Mouse (Mus musculus) forebrain, embryonic 16.5 days (tissue): ENCODE results near the gene Rbfox1. TPM values are rescaled to one million over a fixed set of nuclear protein-coding genes. Genes with fewer than 3 reads are reported as not detected.

ENCODE experiments used
- ATAC-seq: fragments of 200-750 bp; cut with Nextera tagmentation; 2 replicates; pipeline ENCODE4 v1.8.0; 2017; ENCODE audit warnings: mild to moderate bottlenecking, moderate library complexity
- H3K27ac ChIP-seq: fragments of 300-500 bp; sonication (generic); 2 replicates; pipeline ENCODE4 v1.5.1; 2014; ENCODE audit warnings: low read length, control low read depth
- H3K27me3 ChIP-seq: fragments of 300-500 bp; sonication (generic); replicated peaks from 2 replicates; pipeline ENCODE4 v1.6.1; 2014; ENCODE audit warnings: low read length; ENCODE audit not compliant: control insufficient read depth, insufficient read depth
- H3K36me3 ChIP-seq: fragments of 300-500 bp; sonication (generic); 2 replicates; pipeline ENCODE4 v1.6.1; 2014; ENCODE audit not compliant: control insufficient read depth, insufficient read depth
- H3K4me1 ChIP-seq: fragments of 300-500 bp; sonication (generic); replicated peaks from 2 replicates; pipeline ENCODE4 v1.6.1; 2014; ENCODE audit warnings: low read length; ENCODE audit not compliant: control insufficient read depth, insufficient read depth
- H3K4me2 ChIP-seq: fragments of 300-500 bp; sonication (generic); 2 replicates; pipeline ENCODE4 v1.6.1; 2014; ENCODE audit warnings: mild to moderate bottlenecking, low read length, control low read depth
- H3K4me3 ChIP-seq: fragments of 300-500 bp; sonication (generic); replicated peaks from 2 replicates; pipeline ENCODE4 v1.5.1; 2014; ENCODE audit warnings: mild to moderate bottlenecking, low read length, control low read depth
- H3K9ac ChIP-seq: fragments of 300-500 bp; sonication (generic); replicated peaks from 2 replicates; pipeline ENCODE4 v1.6.1; 2014; ENCODE audit warnings: low read depth, low read length, control low read depth
- H3K9me3 ChIP-seq: fragments of 300-500 bp; sonication (generic); 2 replicates; pipeline ENCODE4 v1.6.1; 2016; ENCODE audit warnings: low read length; ENCODE audit not compliant: control insufficient read depth
- WGBS: fragments of 180-500 bp; shearing (Covaris S2); extraction: QIAGEN DNeasy Blood & Tissue Kit; methylation state at CpG from one replicate; pipeline ENCODE4 v1.1.7; 2014; 5-methylcytosine and 5-hydroxymethylcytosine counted together
- polyA plus RNA-seq: library from polyadenylated mRNA; unstranded; fragments of >200 nt; fragmentation: Nextera tagmentation; extraction: Ambion mirVana; gene quantifications from 2 replicates; pipeline ENCODE4 v1.2.1, GENCODE M21; 2015

Gene Rbfox1
- polyA plus RNA-seq, 1 experiment from 2014 or later: 210 TPM

DNA sequence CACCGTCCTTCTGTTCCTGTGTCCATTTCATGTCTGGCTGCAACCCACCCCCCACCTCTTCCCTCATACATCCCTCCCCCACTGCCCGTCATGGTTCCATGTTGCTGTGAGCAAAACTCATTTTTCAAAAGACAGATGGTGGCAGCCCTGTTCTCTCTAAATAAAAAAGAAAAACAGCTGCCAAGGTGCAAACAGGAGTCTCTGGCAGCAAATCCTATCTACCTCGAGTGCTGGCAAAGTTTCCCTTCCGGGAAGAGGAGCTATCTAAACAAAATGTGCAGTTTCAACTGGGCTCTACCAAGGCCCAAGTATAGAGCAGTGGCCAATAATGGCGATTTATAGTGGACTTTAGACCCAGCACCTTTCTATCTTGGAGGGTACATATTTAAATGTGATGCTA lies 899.0 kb downstream of the Rbfox1 start:
- no peaks in the 10 kb centered on the region for H3K9me3 ChIP-seq
- H3K4me2 ChIP-seq: no peak overlapping the region
- H3K27me3 ChIP-seq: no peaks in the 10 kb centered on the region
- no peak for ATAC-seq
- no peak overlapping the region for H3K27ac ChIP-seq
- 63% methylated on average over 5 of the region's 5 CpGs for WGBS
- H3K36me3 ChIP-seq: no peaks in the 10 kb centered on the region
- H3K9ac ChIP-seq: no peak overlapping the region
- H3K4me3 ChIP-seq: no peak overlapping the region
- peaks cover 5% of the 10 kb centered on the region; the same call in 1 of the 2 replicates for H3K4me1 ChIP-seq

DNA sequence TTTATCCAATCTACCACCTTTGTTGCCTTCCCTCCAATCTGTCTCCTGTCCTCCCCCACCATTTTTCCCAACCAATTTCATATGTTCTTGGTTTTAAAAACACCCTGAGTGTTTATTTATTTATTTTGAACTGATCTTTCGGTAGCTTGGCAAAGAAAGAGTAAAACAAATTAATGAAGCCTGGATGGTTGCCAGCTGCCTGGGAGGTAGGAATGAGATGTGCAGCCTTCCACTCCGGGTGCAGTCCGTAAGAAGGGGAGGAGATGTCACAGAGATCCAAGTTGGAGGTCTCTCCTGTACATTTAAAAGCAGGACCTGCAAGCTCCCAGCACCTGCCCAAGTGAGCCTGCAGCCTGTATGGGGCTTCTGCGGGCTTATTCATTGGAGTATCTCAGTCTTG lies 899.9 kb downstream of the Rbfox1 start:
- no peaks in the 10 kb centered on the region for H3K36me3 ChIP-seq
- 28% methylated on average over 4 of the region's 4 CpGs for WGBS
- ATAC-seq: no peak

DNA sequence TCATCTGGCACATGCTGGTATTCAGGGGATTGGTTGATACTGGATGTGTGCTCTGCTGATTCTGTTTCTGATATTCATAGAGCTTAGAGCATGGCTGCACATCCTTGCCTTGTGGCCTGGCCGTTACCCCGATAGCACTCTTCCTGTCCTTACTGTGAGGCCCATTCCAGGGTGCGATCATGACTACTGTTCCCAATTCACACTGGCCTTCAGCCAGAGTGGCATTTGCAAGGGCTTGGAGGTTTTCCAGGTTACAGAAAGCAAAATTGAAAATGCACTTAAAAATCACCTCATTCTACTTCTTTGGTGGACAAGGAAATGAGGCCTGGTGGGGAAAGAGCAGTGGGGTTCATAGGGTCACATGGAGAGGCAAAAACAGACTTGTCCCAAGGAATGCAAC lies 906.1 kb downstream of the Rbfox1 start:
- ATAC-seq: no peak
- Histone ChIP-seq H3K27ac (no peak overlapping the region), H3K36me3 (no peaks in the 10 kb centered on the region), H3K4me2 (no peak overlapping the region), H3K27me3 (no peaks in the 10 kb centered on the region), H3K9me3 (no peaks in the 10 kb centered on the region), H3K9ac (no peak overlapping the region), H3K4me3 (no peak overlapping the region), H3K4me1 (peaks cover 3% of the 10 kb centered on the region; the same call in 1 of the 2 replicates)
- 47% methylated on average over 3 of the region's 3 CpGs for WGBS

More for the DNA sequence above, 899.9 kb downstream of the Rbfox1 start:
- Histone ChIP-seq H3K27me3 (no peaks in the 10 kb centered on the region), H3K4me2 (no peak overlapping the region), H3K9ac (no peak overlapping the region), H3K4me3 (no peak overlapping the region), H3K27ac (no peak overlapping the region), H3K4me1 (peaks cover 5% of the 10 kb centered on the region; the same call in 1 of the 2 replicates), H3K9me3 (no peaks in the 10 kb centered on the region)

DNA sequence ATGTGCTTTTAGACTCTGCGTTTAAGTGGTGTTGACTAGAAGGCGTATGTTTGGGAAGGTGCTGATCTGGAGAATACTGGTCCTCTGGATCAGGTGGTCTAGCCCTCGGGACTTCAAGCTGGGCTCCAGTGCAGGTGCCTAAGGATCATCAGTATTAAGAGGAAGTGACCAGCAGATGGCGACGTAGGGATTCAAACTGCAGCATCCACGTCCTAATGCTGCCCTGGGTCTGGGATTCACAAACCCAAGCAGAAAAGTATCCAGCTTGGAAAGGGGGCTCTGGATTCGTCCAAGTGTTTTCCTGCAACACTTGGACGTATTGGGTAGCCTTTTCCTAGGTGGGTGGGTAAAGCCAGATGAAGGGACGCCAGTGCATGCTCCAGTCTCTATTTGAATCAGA lies 906.5 kb downstream of the Rbfox1 start:
- 12% methylated on average over 9 of the region's 9 CpGs for WGBS
- Histone ChIP-seq H3K4me3 (no peak overlapping the region), H3K4me1 (peaks cover 3% of the 10 kb centered on the region; the same call in 1 of the 2 replicates), H3K27ac (no peak overlapping the region), H3K9me3 (no peaks in the 10 kb centered on the region), H3K9ac (no peak overlapping the region), H3K4me2 (no peak overlapping the region), H3K36me3 (no peaks in the 10 kb centered on the region), H3K27me3 (no peaks in the 10 kb centered on the region)
- ATAC-seq: peak; percentile 68; the same call in 1 of the 2 replicates

DNA sequence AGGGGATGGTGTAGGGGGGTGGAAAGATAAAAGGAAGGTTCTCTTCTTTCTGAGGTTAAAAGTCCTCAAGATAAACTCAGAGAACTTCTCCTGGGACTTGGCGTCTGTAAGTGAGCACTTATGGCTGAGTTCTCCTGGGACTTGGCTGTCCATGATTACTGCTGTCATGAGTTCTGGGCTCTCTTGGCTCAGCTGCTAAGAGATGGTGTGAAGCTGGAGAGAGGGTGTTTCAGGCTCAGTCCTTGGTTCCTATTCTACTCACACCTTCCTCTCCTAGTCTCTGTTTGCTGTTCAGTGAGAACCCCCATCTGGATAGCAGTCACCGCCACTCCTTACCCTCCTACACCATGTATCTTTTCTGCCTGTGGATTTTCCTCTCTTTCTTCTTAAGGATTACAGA lies 921.1 kb downstream of the Rbfox1 start:
- 93% methylated on average over 2 of the region's 2 CpGs for whole genome bisulfite sequencing
- H3K27ac ChIP-seq: no peak overlapping the region
- H3K36me3 ChIP-seq: no peaks in the 10 kb centered on the region
- no peaks in the 10 kb centered on the region for H3K27me3 ChIP-seq
- no peak overlapping the region for H3K9ac ChIP-seq
- no peaks in the 10 kb centered on the region for H3K9me3 ChIP-seq
- H3K4me3 ChIP-seq: no peak overlapping the region
- H3K4me1 ChIP-seq: peaks cover 2% of the 10 kb centered on the region; the same call in 1 of the 2 replicates
- no peak for ATAC-seq
- H3K4me2 ChIP-seq: no peak overlapping the region

DNA sequence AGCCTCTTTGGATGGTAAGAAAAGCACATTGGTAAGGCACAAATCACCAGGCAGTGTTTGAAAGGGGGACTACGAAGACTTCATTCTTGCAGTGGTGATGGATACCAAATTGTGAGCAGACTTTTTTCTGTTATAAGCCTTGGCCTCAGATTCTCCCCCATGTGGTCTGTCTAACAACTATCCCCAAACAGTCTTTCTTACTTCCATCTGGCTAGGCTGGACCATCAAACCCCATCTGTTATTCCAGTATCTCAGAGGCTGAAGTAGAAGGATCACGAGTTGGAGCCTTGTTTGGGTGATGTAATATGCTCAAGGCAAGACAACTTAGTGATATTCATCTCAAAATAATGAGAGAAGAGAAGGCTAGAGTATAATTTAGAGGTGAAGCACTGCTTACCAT lies 922.7 kb downstream of the Rbfox1 start:
- H3K4me2 ChIP-seq: no peak overlapping the region
- ATAC-seq: 0 out of 2 replicates have a peak, but pooled peaks have one; percentile 65
- H3K4me3 ChIP-seq: no peak overlapping the region
- H3K9ac ChIP-seq: no peak overlapping the region
- H3K27ac ChIP-seq: no peak overlapping the region; the same call in 1 of the 2 replicates
- H3K27me3 ChIP-seq: no peaks in the 10 kb centered on the region
- no peaks in the 10 kb centered on the region for H3K9me3 ChIP-seq
- H3K36me3 ChIP-seq: no peaks in the 10 kb centered on the region
- H3K4me1 ChIP-seq: peaks cover 2% of the 10 kb centered on the region
- WGBS: 39% methylated on average over 2 of the region's 2 CpGs

DNA sequence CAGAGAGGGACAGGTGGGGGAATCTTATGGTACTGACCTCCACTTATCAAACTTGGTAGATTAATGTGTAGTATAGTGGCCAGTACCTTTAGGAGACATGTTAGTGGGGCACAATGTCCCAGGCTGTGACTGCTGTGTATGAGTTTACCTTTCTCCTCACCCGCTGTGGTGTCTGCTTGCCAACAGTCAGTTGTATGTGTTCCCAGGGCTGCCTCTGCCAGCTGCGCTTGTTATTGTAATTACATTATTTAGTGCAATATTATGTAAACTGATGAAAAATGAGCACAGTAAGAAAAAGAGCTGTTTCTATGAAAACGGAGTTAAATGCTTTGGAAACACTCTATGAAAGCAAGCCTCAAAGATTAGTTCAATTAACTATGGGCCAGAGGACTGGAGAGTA lies 928.7 kb downstream of the Rbfox1 start:
- H3K36me3 ChIP-seq: no peaks in the 10 kb centered on the region
- no peaks in the 10 kb centered on the region for H3K9me3 ChIP-seq
- no peak overlapping the region for H3K4me2 ChIP-seq
- H3K4me1 ChIP-seq: peaks cover 12% of the 10 kb centered on the region
- no peaks in the 10 kb centered on the region for H3K27me3 ChIP-seq
- 51% methylated on average over 3 of the region's 3 CpGs for WGBS
- ATAC-seq: 0 out of 2 replicates have a peak, but pooled peaks have one; percentile 28
- no peak overlapping the region for H3K4me3 ChIP-seq
- no peak overlapping the region for H3K9ac ChIP-seq
- no peak overlapping the region for H3K27ac ChIP-seq

DNA sequence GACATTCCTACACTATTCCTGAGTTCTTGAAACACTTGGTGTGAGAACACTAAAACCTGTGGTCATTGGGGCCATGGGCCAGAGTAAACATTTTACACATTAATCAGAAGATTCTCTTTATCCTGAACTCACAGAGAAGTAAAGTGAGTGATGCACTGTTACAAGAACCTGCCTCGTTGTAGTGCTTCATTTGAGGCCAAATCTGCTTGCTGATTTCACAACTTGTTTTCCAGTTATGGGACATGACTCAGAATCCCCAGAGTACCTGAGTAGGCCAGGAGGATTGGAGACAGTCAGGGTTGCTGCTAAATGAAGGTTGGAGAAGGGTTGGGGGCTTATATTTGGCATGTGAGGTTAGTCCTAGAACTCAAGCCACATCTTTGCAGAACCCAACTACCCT lies 936.6 kb downstream of the Rbfox1 start:
- Histone ChIP-seq H3K4me1 (no peaks in the 10 kb centered on the region), H3K9ac (no peak overlapping the region), H3K36me3 (no peaks in the 10 kb centered on the region), H3K9me3 (no peaks in the 10 kb centered on the region), H3K4me2 (no peak overlapping the region), H3K27me3 (no peaks in the 10 kb centered on the region), H3K4me3 (no peak overlapping the region), H3K27ac (no peak overlapping the region)
- WGBS: 79% methylated on average over 1 of the region's 1 CpGs
- ATAC-seq: no peak

DNA sequence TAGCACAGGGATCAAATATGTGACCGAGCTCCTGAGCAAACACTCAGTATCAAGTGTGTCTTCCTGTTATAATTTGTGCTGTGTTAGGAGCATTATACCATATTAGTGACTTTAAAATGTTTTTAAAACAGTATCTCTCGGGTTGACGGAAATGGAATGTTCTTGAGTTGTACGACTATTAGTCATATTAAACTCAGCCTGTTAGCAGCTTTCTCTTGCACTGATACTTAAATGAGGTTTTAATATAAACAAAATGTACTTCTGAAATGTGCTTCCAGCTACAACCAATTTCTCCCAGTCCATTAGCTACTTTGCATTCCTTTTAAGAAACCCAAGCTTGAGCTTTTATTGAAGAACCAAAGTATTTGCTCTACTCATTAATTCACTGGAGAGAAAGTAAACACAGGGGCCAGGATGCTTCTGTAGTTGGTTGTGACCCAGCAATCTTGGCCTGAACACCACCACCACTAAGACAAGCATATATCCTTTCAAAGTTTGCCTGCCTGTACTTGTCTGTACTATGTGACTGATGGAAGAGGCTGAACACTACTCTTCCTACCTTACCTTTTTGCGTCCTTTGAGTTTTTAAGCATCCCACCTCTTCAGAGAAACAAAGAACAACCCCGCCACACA lies 944.9 kb downstream of the Rbfox1 start:
- no peak overlapping the region for H3K4me2 ChIP-seq
- no peak for ATAC-seq
- no peaks in the 10 kb centered on the region for H3K36me3 ChIP-seq
- WGBS: 85% methylated on average over 6 of the region's 6 CpGs
- H3K9ac ChIP-seq: no peak overlapping the region
- H3K27me3 ChIP-seq: no peaks in the 10 kb centered on the region
- H3K27ac ChIP-seq: no peak overlapping the region
- H3K9me3 ChIP-seq: no peaks in the 10 kb centered on the region
- H3K4me1 ChIP-seq: no peaks in the 10 kb centered on the region
- no peak overlapping the region for H3K4me3 ChIP-seq

DNA sequence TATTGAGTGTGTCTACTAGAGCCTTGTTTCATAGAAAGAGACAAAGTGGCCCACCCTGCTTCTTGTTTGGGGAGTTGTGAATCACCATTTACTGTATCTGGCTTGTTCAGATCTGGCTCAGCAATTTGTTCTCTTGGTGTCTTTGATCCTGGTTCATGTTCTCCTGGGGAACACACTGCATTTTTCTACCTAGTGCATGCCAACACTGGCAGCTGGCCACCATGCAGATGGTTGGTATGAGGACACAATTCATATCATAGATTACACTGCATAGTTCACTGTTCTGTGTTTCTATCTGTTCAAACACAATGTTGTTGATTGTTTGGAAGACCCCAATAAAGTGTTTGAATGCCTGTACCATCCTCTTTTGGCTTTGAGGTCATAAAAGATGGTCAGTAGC lies 948.3 kb downstream of the Rbfox1 start:
- no peaks in the 10 kb centered on the region for H3K27me3 ChIP-seq
- H3K9ac ChIP-seq: no peak overlapping the region
- no peak for ATAC-seq
- H3K4me1 ChIP-seq: no peaks in the 10 kb centered on the region
- no peaks in the 10 kb centered on the region for H3K9me3 ChIP-seq
- no peaks in the 10 kb centered on the region for H3K36me3 ChIP-seq
- no peak overlapping the region for H3K27ac ChIP-seq
- H3K4me2 ChIP-seq: no peak overlapping the region
- H3K4me3 ChIP-seq: no peak overlapping the region
